Mouse (Mus musculus) CH12.LX (cell line): Measurements from ENCODE around the gene Hgd. TPM values are rescaled to one million over a fixed set of nuclear protein-coding genes. Genes with fewer than 3 reads are reported as not detected.

Experiments used
- DNase-seq: peaks from one replicate; pipeline ENCODE4 v3.0.0-alpha.2; 2013; ENCODE audit errors: extremely low read depth
- H3K27ac ChIP-seq: 2 replicates; pipeline ENCODE4 v1.5.1; 2012; ENCODE audit warnings: low read depth, mild to moderate bottlenecking, control low read depth, moderate library complexity; ENCODE audit not compliant: insufficient read depth
- H3K27me3 ChIP-seq: replicated peaks from 2 replicates; pipeline ENCODE3; 2012; ENCODE audit warnings: inconsistent platforms
- H3K36me3 ChIP-seq, 2 experiments: replicated peaks in 1 of 2; 2 replicates each; pipeline versions ENCODE3 to v1.6.1; 2012; ENCODE audit warnings: inconsistent platforms in 1 of 2, low read length in 1 of 2, mild to moderate bottlenecking in 1 of 2, mixed read lengths in 1 of 2, moderate library complexity in 1 of 2; ENCODE audit not compliant: control insufficient read depth in 1 of 2, insufficient read depth in 1 of 2
- H3K4me1 ChIP-seq, 2 experiments: 2 replicates each; pipeline ENCODE4 v1.6.1; 2012; ENCODE audit warnings: inconsistent platforms in 1 of 2, moderate library complexity in 1 of 2; ENCODE audit not compliant: insufficient read depth in 2 of 2, control insufficient read depth in 1 of 2
- H3K4me2 ChIP-seq: 2 replicates; pipeline ENCODE4 v1.6.1; 2012; ENCODE audit warnings: low read depth, mild to moderate bottlenecking, control low read depth; ENCODE audit not compliant: poor library complexity, insufficient read depth, severe bottlenecking
- H3K4me3 ChIP-seq, 3 experiments: fragments of 150-350 bp in 1 of 3; sonication (generic) in 1 of 3; replicated peaks in 1 of 3; 2 replicates each; pipeline versions ENCODE3 to v1.5.1; 2011 to 2012; ENCODE audit warnings: low read depth in 2 of 3, low read length in 2 of 3, mild to moderate bottlenecking in 2 of 3, moderate library complexity in 2 of 3, control low read depth in 1 of 3, improper control_type of control experiment in 1 of 3, inconsistent platforms in 1 of 3, mixed read lengths in 1 of 3; ENCODE audit not compliant: poor library complexity in 1 of 3
- H3K79me2 ChIP-seq: replicated peaks from 2 replicates; pipeline ENCODE4 v1.6.1; 2012; ENCODE audit warnings: mild to moderate bottlenecking, moderate library complexity; ENCODE audit not compliant: control insufficient read depth, poor library complexity, insufficient read depth, severe bottlenecking; ENCODE audit errors: extremely low read depth
- H3K9ac ChIP-seq: 2 replicates; pipeline ENCODE4 v1.6.1; 2012; ENCODE audit warnings: low read depth, mild to moderate bottlenecking, control low read depth, moderate library complexity; ENCODE audit not compliant: insufficient read depth
- H3K9me3 ChIP-seq: replicated peaks from 2 replicates; pipeline ENCODE3; 2012; ENCODE audit warnings: low read length, inconsistent platforms, mixed read lengths
- BHLHE40 ChIP-seq: IDR thresholded peaks from 2 replicates; pipeline ENCODE4 v1.6.1; 2011; ENCODE audit warnings: mild to moderate bottlenecking, low read depth, low read length, improper control_type of control experiment
- CHD1 ChIP-seq: IDR thresholded peaks from 2 replicates; pipeline ENCODE4 v1.6.1; 2012; ENCODE audit warnings: low read depth, low read length, improper control_type of control experiment, inconsistent platforms
- CTCF ChIP-seq, 2 experiments: IDR thresholded peaks in 1 of 2; conservative IDR thresholded peaks in 1 of 2; 2 replicates each; pipeline ENCODE4 v1.5.1; 2011 to 2012; ENCODE audit warnings: low read depth in 2 of 2, low read length in 2 of 2, improper control_type of control experiment in 1 of 2, inconsistent platforms in 1 of 2, mild to moderate bottlenecking in 1 of 2, moderate library complexity in 1 of 2
- ETS1 ChIP-seq: conservative IDR thresholded peaks from 2 replicates; pipeline ENCODE4 v1.6.1; 2012; ENCODE audit warnings: low read depth, mild to moderate bottlenecking, inconsistent platforms, low read length, improper control_type of control experiment, moderate library complexity
- GABPA ChIP-seq: IDR thresholded peaks from 2 replicates; pipeline ENCODE4 v1.6.1; 2012; ENCODE audit warnings: low read depth, low read length, improper control_type of control experiment, inconsistent platforms; ENCODE audit not compliant: insufficient replicate concordance
- IRF4 ChIP-seq: IDR thresholded peaks from 2 replicates; pipeline ENCODE4 v1.6.1; 2014; ENCODE audit warnings: low read depth, mild to moderate bottlenecking, inconsistent platforms, low read length, improper control_type of control experiment
- JUN ChIP-seq: IDR thresholded peaks from 2 replicates; pipeline ENCODE4 v1.6.1; 2011; ENCODE audit warnings: low read depth, mild to moderate bottlenecking, low read length, improper control_type of control experiment, moderate library complexity; ENCODE audit not compliant: insufficient read depth
- JUND ChIP-seq: conservative IDR thresholded peaks from 2 replicates; pipeline ENCODE4 v1.6.1; 2011; ENCODE audit warnings: low read depth, low read length, improper control_type of control experiment
- KAT2A ChIP-seq: IDR thresholded peaks from 2 replicates; pipeline ENCODE4 v1.6.1; 2012; ENCODE audit warnings: low read length, improper control_type of control experiment, inconsistent platforms; ENCODE audit not compliant: insufficient replicate concordance
- MAFK ChIP-seq: IDR thresholded peaks from 2 replicates; pipeline ENCODE4 v1.6.1; 2011; ENCODE audit warnings: low read length, improper control_type of control experiment; ENCODE audit not compliant: insufficient replicate concordance
- MEF2A ChIP-seq: IDR thresholded peaks from 2 replicates; pipeline ENCODE4 v1.6.1; 2014; ENCODE audit warnings: low read depth, mild to moderate bottlenecking, inconsistent platforms, low read length, improper control_type of control experiment, borderline replicate concordance
- MXI1 ChIP-seq: IDR thresholded peaks from 2 replicates; pipeline ENCODE4 v1.6.1; 2011; ENCODE audit warnings: mild to moderate bottlenecking, low read depth, low read length, improper control_type of control experiment
- MYC ChIP-seq: IDR thresholded peaks from 2 replicates; pipeline ENCODE4 v1.6.1; 2011; ENCODE audit warnings: low read depth, mild to moderate bottlenecking, improper control_type of control experiment, low read length
- PAX5 ChIP-seq: IDR thresholded peaks from 2 replicates; pipeline ENCODE4 v1.6.1; 2012; ENCODE audit warnings: low read length, inconsistent platforms, mixed read lengths
- POLR2A ChIP-seq: IDR thresholded peaks from 2 replicates; pipeline ENCODE4 v1.6.1; 2011; ENCODE audit warnings: low read depth, mild to moderate bottlenecking, improper control_type of control experiment, low read length
- SMC3 ChIP-seq: IDR thresholded peaks from 2 replicates; pipeline ENCODE4 v1.6.1; 2011; ENCODE audit warnings: low read depth, low read length, improper control_type of control experiment
- TCF12 ChIP-seq: IDR thresholded peaks from 2 replicates; pipeline ENCODE4 v1.6.1; 2014; ENCODE audit warnings: low read depth, mild to moderate bottlenecking, inconsistent platforms, low read length, improper control_type of control experiment
- USF1 ChIP-seq: IDR thresholded peaks from 2 replicates; pipeline ENCODE4 v1.6.1; 2014; ENCODE audit warnings: low read depth, mild to moderate bottlenecking, inconsistent platforms, low read length, improper control_type of control experiment
- ZC3H11A ChIP-seq: IDR thresholded peaks from 2 replicates; pipeline ENCODE4 v1.6.1; 2012; ENCODE audit warnings: low read depth, mild to moderate bottlenecking, inconsistent platforms, low read length, improper control_type of control experiment
- ZKSCAN1 ChIP-seq: IDR thresholded peaks from 2 replicates; pipeline ENCODE4 v1.6.1; 2012; ENCODE audit warnings: low read depth, inconsistent platforms, low read length, improper control_type of control experiment, borderline replicate concordance
- ZMIZ1 ChIP-seq: IDR thresholded peaks from 2 replicates; pipeline ENCODE4 v1.6.1; 2012; ENCODE audit warnings: low read depth, mild to moderate bottlenecking, inconsistent platforms, low read length, improper control_type of control experiment
- dilution Hi-C: fragments of 300-500 bp; cut with MboI; formaldehyde crosslinking; loops from 2 replicates; pipeline ENCODE4 v1.14.3; 2020; ENCODE audit warnings: low sequenced_read_pairs; ENCODE audit not compliant: extremely low pct_unique_long_range_greater_than_20kb, extremely low pct_ligation_motif_present
- in situ Hi-C: fragments of 300-500 bp; cut with MboI; formaldehyde crosslinking; loops from 3 replicates; pipeline ENCODE4 v1.14.3; 2019; ENCODE audit warnings: low sequenced_read_pairs, low pct_ligation_motif_present, low pct_unique_long_range_greater_than_20kb, mixed read lengths
- polyA plus RNA-seq: library from polyadenylated mRNA; unstranded; fragments of >175 nt; gene quantifications from 2 replicates; pipeline ENCODE4 v1.2.1, GENCODE M21; 2012; ENCODE audit warnings: low read depth; ENCODE audit not compliant: insufficient read length
- total RNA-seq, 2 experiments: library from RNA; depleted of rRNA; stranded (reverse); fragments of 300-350 nt in 1 of 2; fragments of >200 nt in 1 of 2; gene quantifications; 2 replicates each; pipeline ENCODE4 v1.2.3; 2012 to 2014

Gene Hgd
- total and polyA plus RNA-seq, 3 experiments: not detected

DNA sequence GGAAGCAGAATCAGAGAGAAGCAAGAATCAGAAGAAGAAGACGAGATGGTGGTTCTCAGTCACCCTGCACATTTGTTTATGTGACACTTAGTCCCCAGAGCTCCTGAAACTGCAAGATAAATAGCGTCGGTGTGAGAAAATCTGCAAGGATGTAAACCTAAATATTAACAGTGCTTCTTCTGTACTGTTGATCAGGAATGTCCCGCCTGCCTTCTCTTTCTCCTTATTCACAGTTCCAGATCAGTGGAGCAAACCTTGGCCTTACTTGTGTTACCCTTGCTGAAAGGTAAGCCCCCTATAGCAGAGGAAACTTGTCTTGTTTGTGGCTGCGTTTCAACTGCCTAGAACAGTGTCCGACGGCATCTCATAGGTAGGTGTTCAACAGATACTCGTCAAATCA is 97.6 kb downstream of the Hgd start:
- TF ChIP-seq CHD1: no peak
- no peak for TF ChIP-seq USF1
- TF ChIP-seq JUND: no peak
- TF ChIP-seq PAX5: no peak
- no peak for TF ChIP-seq IRF4
- TF ChIP-seq JUN: no peak
- TF ChIP-seq TCF12: no peak
- TF ChIP-seq MXI1: no peak
- TF ChIP-seq POLR2A: no peak
- TF ChIP-seq ZKSCAN1: no peak
- no peak for TF ChIP-seq SMC3
- no peak for TF ChIP-seq ETS1
- no peak for TF ChIP-seq MAFK
- no peak for TF ChIP-seq BHLHE40
- no peak for TF ChIP-seq ZMIZ1
- no peak for TF ChIP-seq KAT2A
- TF ChIP-seq GABPA: no peak
- dilution Hi-C loops: no loop called here

GRCm38 (mm10) chr16:37680216-37680615 is 100.3 kb downstream of the Hgd start:
- DNase-seq: no peak
- Histone ChIP-seq H3K79me2 (no peaks in the 10 kb centered on the region), H3K36me3 (no peaks in the 10 kb centered on the region), H3K27me3 (no peaks in the 10 kb centered on the region), H3K4me1 (peaks cover 7 to 20% of the 10 kb centered on the region in 2 experiments; a peak in 3 of 4 replicates), H3K27ac (no peak overlapping the region), H3K9ac (no peak overlapping the region), H3K4me3 (no peak overlapping the region), H3K4me2 (no peak overlapping the region), H3K9me3 (peaks cover 2% of the 10 kb centered on the region)
- in situ Hi-C loops: loop anchor here (5.0 to 25.0 kb wide), 4 partner anchors 145 to 568 kb away; partner anchors contain the start of genes Gtf2e1 and Rabl3
- dilution Hi-C loops: no loop called here
- TF ChIP-seq IRF4 (no peak), ZMIZ1 (no peak), MYC (no peak), KAT2A (no peak), CTCF (conservative IDR thresholded peaks at IDR 0.05 in 1 of 2, IDR thresholded peaks at IDR 0.05 in 1 of 2; ENCODE audit: low read depth in 2 of 2, low read length in 2 of 2) (no peak), JUN (no peak), ZC3H11A (no peak), MEF2A (no peak)

More for the DNA sequence above, 97.6 kb downstream of the Hgd start:
- no peaks in the 10 kb centered on the region for H3K27me3 ChIP-seq
- no peaks in the 10 kb centered on the region for H3K36me3 ChIP-seq
- H3K79me2 ChIP-seq: no peaks in the 10 kb centered on the region
- peaks cover 7 to 11% of the 10 kb centered on the region in 2 experiments; a peak in 2 of 4 replicates for H3K4me1 ChIP-seq
- peaks cover 8% of the 10 kb centered on the region for H3K9me3 ChIP-seq
- no peak for DNase-seq
- no peak overlapping the region for H3K4me3 ChIP-seq
- no peak overlapping the region for H3K27ac ChIP-seq
- H3K9ac ChIP-seq: no peak overlapping the region
- in situ Hi-C loops: loop anchor here (25.0 kb wide), 2 partner anchors 535 to 565 kb away; no protein-coding TSS in a partner anchor
- no peak overlapping the region for H3K4me2 ChIP-seq
